Mouse (Mus musculus) splenic B cell, adult 2 months (primary cell): Measurements from ENCODE around the gene Ttc9c.

ENCODE experiments used
- DNase-seq: peaks from one replicate; pipeline ENCODE4 v3.0.0-alpha.2; 2011; ENCODE audit warnings: low read depth, low spot score
- H3K27me3 ChIP-seq: 2 replicates; pipeline ENCODE4 v1.6.1; 2012; ENCODE audit warnings: mild to moderate bottlenecking, low read length, moderate library complexity, mixed read lengths; ENCODE audit not compliant: control insufficient read depth, poor library complexity, insufficient read depth, severe bottlenecking
- H3K36me3 ChIP-seq: 2 replicates; pipeline ENCODE4 v1.6.1; 2012; ENCODE audit warnings: mild to moderate bottlenecking, low read length, moderate library complexity, mixed read lengths; ENCODE audit not compliant: control insufficient read depth, poor library complexity, insufficient read depth, severe bottlenecking

The Ttc9c gene

DNA sequence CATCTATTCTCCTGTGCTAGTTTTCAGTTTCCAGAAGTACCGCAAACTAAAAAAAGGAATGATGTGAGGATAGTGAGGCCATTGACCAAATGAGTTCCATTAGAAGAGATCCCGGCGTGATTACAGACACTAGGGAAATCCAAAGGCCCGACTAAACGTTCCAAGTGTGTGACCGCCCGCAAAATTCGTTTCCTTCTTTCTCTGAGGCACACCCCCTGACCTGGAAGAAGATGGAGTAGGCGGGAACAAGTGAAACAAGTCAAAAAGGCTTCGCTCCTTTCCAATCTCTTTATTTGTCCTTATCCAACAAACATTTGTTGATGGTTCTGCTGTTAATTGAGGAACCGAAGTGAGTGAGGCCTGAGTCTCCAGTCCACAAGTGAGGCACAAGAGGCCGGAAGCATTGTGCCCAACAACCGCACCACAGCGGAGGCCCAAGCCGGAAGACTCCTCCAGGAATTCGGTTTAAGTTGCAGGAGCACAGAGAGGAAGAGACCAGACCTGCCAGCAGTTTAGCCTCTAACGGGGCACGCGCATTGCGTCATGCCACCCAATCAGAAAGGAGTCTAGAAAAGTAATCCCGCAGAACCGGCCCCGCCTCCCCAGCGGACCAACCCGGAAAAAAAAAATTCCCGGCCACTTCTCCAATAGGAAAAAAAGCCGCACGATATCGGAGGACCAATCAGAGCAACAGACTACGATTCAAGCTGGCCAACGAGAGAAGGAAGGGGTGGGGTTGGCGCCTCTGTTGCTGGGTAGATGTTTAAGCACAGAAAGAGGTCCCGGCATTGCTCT is at the start of gene Ttc9c:
Gene Ttc9c (minus strand): TSS at position 533 of the 795 bp plus-strand sequence.
- H3K36me3 ChIP-seq = peaks cover 7% of the 10 kb centered on the region
- no peaks in the 10 kb centered on the region for H3K27me3 ChIP-seq
- peak; percentile 95 for DNase-seq

DNA sequence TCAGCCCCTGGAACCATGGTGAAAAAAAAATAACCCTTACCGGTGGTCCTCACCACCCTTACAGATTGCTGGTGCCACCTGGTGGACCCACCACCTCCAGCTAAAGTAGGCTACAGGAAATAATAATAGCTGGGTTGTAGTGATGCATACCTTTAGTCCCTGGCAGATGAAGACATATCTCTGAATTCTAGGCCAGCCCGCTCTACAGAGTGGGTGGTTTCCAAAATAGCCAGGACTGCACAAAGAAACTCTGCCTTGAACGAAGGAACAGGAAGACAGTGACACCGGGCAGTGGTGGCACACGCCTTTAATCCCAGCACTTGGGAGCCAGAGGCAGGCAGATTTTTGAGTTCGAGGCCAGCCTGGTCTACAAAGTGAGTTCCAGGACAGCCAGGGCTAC is 45.1 kb upstream of the Ttc9c start:
- peaks cover 2% of the 10 kb centered on the region; the same call in 1 of the 2 replicates for H3K36me3 ChIP-seq
- DNase-seq = no peak
- H3K27me3 ChIP-seq = no peaks in the 10 kb centered on the region

DNA sequence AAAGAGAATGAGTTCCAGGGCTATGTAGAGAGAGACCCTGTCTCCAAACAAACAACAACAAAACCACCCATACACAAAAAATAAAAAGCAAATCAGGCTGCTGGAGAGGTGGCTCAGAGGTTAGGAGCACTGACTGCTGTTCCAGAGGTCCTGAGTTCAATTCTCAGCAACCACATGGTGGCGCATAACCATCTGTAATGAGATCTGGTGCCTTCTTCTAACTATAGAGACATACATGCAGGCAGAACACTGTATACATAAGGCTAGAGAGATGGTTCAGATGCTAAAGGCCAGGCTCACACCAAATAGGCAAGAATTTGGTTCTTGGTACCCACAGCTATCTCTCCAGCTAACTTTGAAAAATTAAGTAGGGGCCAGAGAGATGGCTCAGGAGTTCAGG is 39.9 kb upstream of the Ttc9c start:
- H3K36me3 ChIP-seq = no peaks in the 10 kb centered on the region
- H3K27me3 ChIP-seq = no peaks in the 10 kb centered on the region
- peak; percentile 66 for DNase-seq

DNA sequence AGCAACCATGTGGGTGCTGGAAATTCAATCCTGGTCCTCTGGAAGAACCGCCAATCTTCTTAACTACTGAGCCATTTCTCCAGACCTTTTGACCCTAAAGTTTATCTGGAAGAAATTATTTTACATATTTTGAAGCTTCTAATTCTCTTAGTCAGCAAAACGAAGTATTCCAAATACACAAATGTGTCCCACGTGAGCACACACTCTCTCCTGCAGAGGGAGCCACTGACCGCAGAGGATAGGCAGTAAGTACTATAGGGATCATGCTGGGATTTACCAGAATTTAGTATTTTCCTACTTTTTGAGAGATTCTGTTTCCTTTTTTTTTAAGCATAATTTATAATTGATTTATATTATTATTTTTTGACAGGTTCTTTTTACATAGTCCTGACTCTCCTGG is 38.6 kb upstream of the Ttc9c start:
- Histone ChIP-seq H3K36me3 (no peaks in the 10 kb centered on the region), H3K27me3 (no peaks in the 10 kb centered on the region)
- peak; percentile 65 for DNase-seq

DNA sequence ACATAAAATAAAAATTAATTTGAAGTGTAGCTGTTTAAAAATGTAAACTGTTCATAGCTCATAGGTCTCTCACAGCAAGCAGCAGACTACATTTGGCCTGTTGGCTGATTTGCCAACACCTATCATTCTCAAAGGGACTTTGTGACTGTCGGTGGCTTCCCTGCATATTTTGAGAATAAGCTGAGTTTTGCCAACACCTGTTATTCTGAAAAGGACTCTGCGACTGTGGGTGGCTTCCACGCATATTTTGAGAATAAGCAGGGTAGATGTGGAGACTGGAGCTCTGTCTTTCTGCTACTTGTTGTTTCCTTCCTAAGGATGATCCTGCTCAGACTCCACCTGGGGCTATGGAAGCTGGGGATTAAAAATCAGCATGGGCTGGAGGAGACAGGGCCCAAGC is 34.0 kb upstream of the Ttc9c start:
- no peak for DNase-seq
- no peaks in the 10 kb centered on the region for H3K27me3 ChIP-seq
- H3K36me3 ChIP-seq = no peaks in the 10 kb centered on the region; the same call in 1 of the 2 replicates

DNA sequence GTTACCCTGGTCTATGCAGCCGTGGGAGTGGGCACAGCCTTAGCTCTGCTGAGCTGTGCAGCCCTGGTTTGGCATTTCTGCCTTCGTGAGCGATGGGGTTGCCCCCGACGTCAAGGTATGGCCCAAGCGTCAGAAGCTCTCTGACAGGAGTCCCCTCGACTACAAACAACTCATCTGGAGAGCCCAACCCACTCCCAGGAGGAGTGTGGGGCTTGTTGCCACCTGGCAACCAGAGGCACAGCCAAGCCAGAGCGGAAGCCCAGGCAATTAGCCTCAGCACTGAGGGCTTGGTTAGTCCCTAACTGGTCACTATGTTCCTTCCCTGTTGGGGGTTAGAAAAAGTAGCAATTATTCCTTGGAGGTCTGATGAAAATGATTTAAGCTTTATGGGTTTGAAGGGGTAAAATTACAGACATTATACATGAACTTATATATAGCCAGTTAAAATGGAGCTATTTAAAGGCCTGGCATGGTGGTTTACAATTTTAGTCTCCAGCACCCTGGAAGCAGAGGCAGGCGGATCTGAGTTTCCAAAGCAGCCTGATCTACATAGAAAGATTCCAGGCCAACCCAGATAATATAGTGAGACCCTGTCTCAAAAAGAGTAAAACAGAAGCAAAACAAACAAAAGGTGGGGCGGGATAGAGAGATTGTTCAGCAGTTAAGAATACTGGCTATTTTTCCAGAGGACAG is 33.2 kb upstream of the Ttc9c start:
- DNase-seq = no peak
- H3K36me3 ChIP-seq = no peaks in the 10 kb centered on the region; the same call in 1 of the 2 replicates
- H3K27me3 ChIP-seq = no peaks in the 10 kb centered on the region

DNA sequence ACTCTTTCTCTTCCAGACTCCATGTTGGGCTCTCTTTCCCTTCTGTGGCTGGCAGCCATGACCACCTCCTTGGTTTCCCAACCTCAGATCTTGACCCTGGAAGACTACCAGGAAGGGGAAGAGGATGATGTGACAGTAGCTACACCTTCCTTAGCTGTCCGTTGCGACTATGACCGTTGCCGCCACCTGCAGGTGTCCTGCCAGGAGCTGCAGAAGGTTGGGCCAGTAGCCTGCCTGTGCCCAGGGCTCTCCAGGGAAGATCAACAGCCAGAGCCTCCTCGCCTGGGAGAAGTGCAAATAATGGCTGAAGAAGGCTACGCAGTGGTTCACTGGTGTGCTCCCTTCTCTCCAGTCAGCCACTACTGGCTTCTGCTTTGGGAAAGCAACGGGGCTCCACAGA is 32.5 kb upstream of the Ttc9c start:
- no peaks in the 10 kb centered on the region for H3K27me3 ChIP-seq
- no peaks in the 10 kb centered on the region; the same call in none of the 2 replicates for H3K36me3 ChIP-seq
- no peak for DNase-seq

DNA sequence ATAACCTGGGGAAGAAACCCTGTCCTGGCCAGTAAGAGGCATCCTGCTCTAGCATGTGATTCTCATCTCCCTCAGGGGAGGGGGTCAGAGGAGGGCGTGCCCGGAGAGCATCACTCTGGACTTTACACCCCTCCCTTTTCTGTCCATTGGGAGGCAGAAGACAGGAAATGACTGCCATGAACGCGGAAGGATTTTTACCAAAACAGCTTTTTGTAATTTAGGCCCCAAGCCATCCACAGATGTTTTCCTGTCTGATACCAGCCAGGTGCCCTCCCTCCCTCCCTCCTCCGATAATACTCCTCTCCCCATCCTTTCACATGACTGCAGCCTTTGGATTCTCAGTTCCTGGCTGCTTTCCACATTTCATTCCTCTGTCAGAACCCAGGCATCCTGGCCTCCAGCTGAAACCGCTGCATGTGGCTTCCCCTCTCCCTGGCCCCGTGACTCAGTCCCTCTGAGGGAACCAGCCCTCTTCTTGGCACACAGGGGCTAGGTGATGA is 31.3 kb upstream of the Ttc9c start, which contains the start of gene Lrrn4cl:
Gene Lrrn4cl (plus strand): TSS at position 367 of the 500 bp plus-strand sequence.
- DNase-seq = no peak
- no peaks in the 10 kb centered on the region for H3K27me3 ChIP-seq
- no peaks in the 10 kb centered on the region; the same call in none of the 2 replicates for H3K36me3 ChIP-seq

DNA sequence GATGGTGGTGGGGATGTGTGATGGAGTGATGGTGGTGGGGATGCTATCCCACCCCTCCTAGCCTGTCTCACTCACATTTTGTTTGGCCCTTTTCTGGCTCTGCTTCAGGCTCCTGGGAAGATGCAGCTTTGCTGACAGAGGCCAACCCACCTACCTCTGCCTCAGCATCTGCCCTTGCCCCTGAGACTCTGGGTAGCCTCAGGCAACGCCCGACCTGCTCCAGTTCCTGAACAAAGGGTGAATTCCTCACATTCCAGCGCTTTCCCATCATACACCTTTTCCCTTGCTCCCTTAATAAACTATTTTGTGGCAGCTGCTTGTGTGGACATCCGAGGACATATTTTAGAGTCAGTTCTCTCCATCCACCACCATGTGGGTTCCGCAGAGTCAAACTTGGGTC is 29.2 kb upstream of the Ttc9c start:
- H3K27me3 ChIP-seq = no peaks in the 10 kb centered on the region
- H3K36me3 ChIP-seq = no peaks in the 10 kb centered on the region; the same call in none of the 2 replicates
- DNase-seq = no peak

DNA sequence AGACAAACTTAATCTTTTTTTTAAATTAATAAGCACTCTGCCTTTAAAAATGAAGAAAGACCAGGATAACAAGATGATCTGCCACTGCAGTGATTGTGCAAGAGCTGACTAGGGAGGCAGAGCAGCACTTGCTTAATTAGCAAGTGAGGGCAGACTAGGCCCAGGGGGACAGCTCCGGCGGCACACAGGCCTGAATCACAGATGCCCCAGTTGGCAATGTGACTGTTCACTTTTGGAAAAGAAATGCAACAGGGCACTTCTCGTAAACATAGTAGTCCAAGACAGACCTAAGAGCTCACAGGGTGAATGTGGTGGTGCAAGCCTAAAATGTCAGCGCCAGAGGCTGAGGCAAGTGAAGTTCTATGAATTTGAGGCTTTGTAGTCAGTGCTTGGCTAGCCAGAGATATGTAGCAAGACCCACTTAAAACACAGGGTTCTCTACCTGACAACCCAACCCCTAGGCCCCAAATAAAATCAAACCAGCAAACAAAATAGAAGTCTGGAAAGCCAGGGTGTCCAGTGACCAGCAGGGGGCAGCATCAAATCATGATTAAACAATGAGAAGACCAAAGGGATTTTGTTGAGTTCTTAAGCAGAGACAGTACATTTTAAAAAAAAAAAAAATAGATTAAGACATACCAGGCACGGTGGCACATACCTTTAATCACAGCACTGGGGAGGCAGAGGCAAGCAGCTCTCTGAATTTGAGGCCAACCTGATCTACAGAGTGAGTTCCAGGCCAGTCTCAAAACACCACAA is 25.4 kb upstream of the Ttc9c start:
- peak; percentile 86 for DNase-seq
- Histone ChIP-seq H3K27me3 (no peaks in the 10 kb centered on the region), H3K36me3 (peaks cover 2% of the 10 kb centered on the region)

DNA sequence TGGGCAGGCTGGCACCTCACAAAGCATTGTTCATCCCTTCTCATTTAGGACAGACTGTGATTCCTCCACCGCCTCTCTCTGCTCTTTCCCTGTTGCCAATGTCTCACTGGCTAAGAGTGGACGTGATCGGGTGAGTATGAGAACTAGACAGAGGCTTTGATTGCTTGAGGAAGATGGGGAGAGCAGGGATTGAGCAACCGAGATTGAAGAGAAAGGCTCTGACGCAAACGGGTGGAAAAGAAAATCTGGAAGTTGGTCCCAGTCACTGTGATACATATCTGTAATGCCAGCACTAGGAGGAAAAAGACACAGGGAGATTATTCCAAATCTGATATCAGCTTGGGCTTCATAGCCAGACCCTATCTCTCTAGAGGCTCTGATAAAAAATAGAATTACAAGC is 23.8 kb upstream of the Ttc9c start:
- Histone ChIP-seq H3K36me3 (peaks cover 2% of the 10 kb centered on the region; the same call in 1 of the 2 replicates), H3K27me3 (no peaks in the 10 kb centered on the region)
- no peak for DNase-seq

DNA sequence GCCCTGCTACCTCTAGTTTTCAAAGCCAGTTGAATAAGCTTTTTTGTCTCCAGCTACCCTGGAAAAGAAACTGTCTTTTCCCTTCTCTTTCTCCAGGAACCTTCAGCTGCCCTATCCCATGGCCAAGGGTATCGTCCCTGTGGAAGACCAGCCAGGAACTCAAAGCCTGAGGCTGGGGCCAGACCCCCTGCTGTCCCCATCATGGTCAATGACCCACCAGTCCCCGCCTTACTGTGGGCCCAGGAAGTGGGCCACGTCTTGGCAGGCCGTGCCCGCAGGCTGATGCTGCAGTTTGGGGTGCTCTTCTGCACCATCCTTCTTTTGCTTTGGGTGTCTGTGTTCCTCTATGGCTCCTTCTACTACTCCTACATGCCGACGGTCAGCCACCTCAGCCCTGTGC is 21.9 kb upstream of the Ttc9c start:
- 0 out of 2 replicates have a peak, but pooled peaks cover 2% of the 10 kb centered on the region for H3K36me3 ChIP-seq
- no peaks in the 10 kb centered on the region for H3K27me3 ChIP-seq
- DNase-seq = no peak

DNA sequence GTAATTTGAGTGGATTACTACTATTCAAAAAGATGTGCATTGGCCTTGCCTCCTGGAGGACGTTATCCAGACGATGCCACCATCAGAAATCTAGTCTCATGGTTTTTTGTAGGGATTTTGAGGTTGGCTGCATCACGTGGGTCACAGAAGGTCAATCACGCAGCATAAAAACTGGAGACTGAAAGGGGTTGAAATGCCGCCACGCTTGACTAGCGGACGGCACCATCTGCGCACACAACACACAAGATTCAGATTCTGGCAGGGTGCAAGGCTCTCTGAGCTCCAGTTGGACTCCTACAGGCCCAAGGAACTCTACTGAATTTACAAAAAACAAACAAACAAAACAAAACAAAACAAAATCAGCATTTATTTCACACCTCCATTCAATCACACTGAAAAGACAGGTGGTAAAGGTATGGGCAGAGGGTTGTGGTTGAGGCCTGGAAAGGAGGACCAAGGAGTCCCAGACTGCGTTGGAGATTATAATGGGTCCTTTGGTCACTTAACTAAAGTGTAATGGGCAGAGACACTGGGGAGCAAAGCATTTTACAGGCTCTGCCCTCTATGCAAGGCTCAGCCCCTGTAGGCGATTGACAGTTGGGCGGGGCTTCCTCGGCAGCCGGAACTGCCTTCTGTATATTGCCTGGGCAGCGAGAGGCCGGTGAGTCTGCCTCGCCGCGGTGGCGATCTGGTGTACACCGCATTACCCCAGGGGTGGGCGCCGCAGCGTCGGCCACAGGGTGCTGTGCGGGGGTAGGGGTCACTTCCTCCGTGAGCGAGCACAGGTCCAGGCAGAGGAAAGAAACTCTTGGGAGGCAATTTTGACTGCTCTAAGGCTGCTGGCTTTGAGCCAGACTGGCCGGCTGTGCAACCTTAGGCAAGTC is 21.0 kb upstream of the Ttc9c start:
- DNase-seq = peak; percentile 65
- Histone ChIP-seq H3K36me3 (0 out of 2 replicates have a peak, but pooled peaks cover 2% of the 10 kb centered on the region), H3K27me3 (no peaks in the 10 kb centered on the region)
